9 mouse cellular contexts compared by ENCODE assay signal in genomic region chr9:13510621-13511369, GRCm38 (mm10).
DNase-seq lines count a peak whose midpoint lies in the region; ATAC-seq lines count a peak whose summit lies in the region.
"Had no signal": no experiment of that assay in that cellular context is flagged by ENCODE, and none has a peak within 500 bp of the region (broad histone marks: within the 10 kb centered on the region; RNA-seq: fewer than 3 reads in every experiment).

No protein-coding gene starts in this region.

- intact Hi-C loops in left cerebral cortex, postnatal 25 days (cut with DNase I), result no loop called here

- H3K27ac ChIP-seq in embryonic facial prominence, embryonic 14.5 days (replicated peaks; ENCODE audit: low read depth, low read length), result no peak overlapping the region
- no peak overlapping the region for H3K27ac ChIP-seq in embryonic facial prominence, embryonic 10.5 days (replicated peaks)
- no peak overlapping the region for H3K27ac ChIP-seq in midbrain, embryonic 15.5 days
- H3K27ac ChIP-seq in hindbrain, embryonic 16.5 days (ENCODE audit: low read depth, low read length), result no peak overlapping the region
- H3K27ac ChIP-seq: lung, embryonic 15.5 days had no signal

- H3K9me3 ChIP-seq in embryonic facial prominence, embryonic 14.5 days (ENCODE audit: control insufficient read depth, low read length), result no peaks in the 10 kb centered on the region
- no peaks in the 10 kb centered on the region for H3K9me3 ChIP-seq in embryonic facial prominence, embryonic 10.5 days
- no peaks in the 10 kb centered on the region for H3K9me3 ChIP-seq in midbrain, embryonic 15.5 days
- no peaks in the 10 kb centered on the region for H3K9me3 ChIP-seq in hindbrain, embryonic 16.5 days (ENCODE audit: control insufficient read depth, low read length)
- H3K9me3 ChIP-seq: lung, embryonic 15.5 days had no signal

- H3K36me3 ChIP-seq in embryonic facial prominence, embryonic 14.5 days (ENCODE audit: control insufficient read depth, insufficient read depth, low read length), result no peaks in the 10 kb centered on the region
- H3K36me3 ChIP-seq in embryonic facial prominence, embryonic 10.5 days (replicated peaks), result no peaks in the 10 kb centered on the region
- no peaks in the 10 kb centered on the region for H3K36me3 ChIP-seq in midbrain, embryonic 15.5 days (replicated peaks)
- H3K36me3 ChIP-seq in hindbrain, embryonic 16.5 days (ENCODE audit: control insufficient read depth, insufficient read depth, low read length), result no peaks in the 10 kb centered on the region
- H3K36me3 ChIP-seq: lung, embryonic 15.5 days had no signal

- WGBS in embryonic facial prominence, embryonic 14.5 days, result 54% methylated on average over 5 of the region's 5 CpGs
- 78% methylated on average over 5 of the region's 5 CpGs for WGBS in embryonic facial prominence, embryonic 10.5 days
- WGBS in midbrain, embryonic 15.5 days, result 75% methylated on average over 5 of the region's 5 CpGs
- WGBS in hindbrain, embryonic 16.5 days, result 71% methylated on average over 5 of the region's 5 CpGs

- no peak overlapping the region for H3K9ac ChIP-seq in embryonic facial prominence, embryonic 14.5 days (ENCODE audit: low read depth, low read length)
- no peak overlapping the region for H3K9ac ChIP-seq in midbrain, embryonic 15.5 days
- H3K9ac ChIP-seq in hindbrain, embryonic 16.5 days (ENCODE audit: low read depth, low read length), result no peak overlapping the region
- H3K9ac ChIP-seq: lung, embryonic 15.5 days had no signal

- H3K4me3 ChIP-seq in embryonic facial prominence, embryonic 14.5 days (ENCODE audit: low read depth, low read length), result no peak overlapping the region
- H3K4me3 ChIP-seq in embryonic facial prominence, embryonic 10.5 days, result no peak overlapping the region
- H3K4me3 ChIP-seq in midbrain, embryonic 15.5 days, result no peak overlapping the region
- H3K4me3 ChIP-seq in hindbrain, embryonic 16.5 days (ENCODE audit: low read length), result no peak overlapping the region
- H3K4me3 ChIP-seq: lung, embryonic 15.5 days had no signal

- ATAC-seq in embryonic facial prominence, embryonic 14.5 days (ENCODE audit: low read depth), result no peak
- ATAC-seq in erythroblast, adult 5-6 weeks (replicated peaks; ENCODE audit: low FRiP score, poor library complexity, severe bottlenecking), result no peak
- no peak for ATAC-seq in midbrain, embryonic 15.5 days (replicated peaks)
- no peak for ATAC-seq in hindbrain, embryonic 16.5 days

- no peak overlapping the region for H3K4me2 ChIP-seq in embryonic facial prominence, embryonic 14.5 days (ENCODE audit: low read depth, low read length)
- H3K4me2 ChIP-seq in midbrain, embryonic 15.5 days, result no peak overlapping the region
- H3K4me2 ChIP-seq in hindbrain, embryonic 16.5 days (ENCODE audit: low read length), result no peak overlapping the region
- H3K4me2 ChIP-seq: lung, embryonic 15.5 days had no signal

- no peaks in the 10 kb centered on the region for H3K27me3 ChIP-seq in embryonic facial prominence, embryonic 14.5 days (replicated peaks; ENCODE audit: control insufficient read depth, insufficient read depth, low read length)
- no peaks in the 10 kb centered on the region for H3K27me3 ChIP-seq in embryonic facial prominence, embryonic 10.5 days (replicated peaks; ENCODE audit: low read depth, poor library complexity, severe bottlenecking)
- H3K27me3 ChIP-seq in midbrain, embryonic 15.5 days (replicated peaks), result no peaks in the 10 kb centered on the region
- no peaks in the 10 kb centered on the region for H3K27me3 ChIP-seq in hindbrain, embryonic 16.5 days (replicated peaks; ENCODE audit: control insufficient read depth, insufficient read depth, low read length)
- H3K27me3 ChIP-seq: lung, embryonic 15.5 days had no signal

- H3K4me1 ChIP-seq in embryonic facial prominence, embryonic 14.5 days (ENCODE audit: control insufficient read depth, insufficient read depth, low read length), result 0 out of 2 replicates have a peak, but pooled peaks cover 4% of the 10 kb centered on the region
- peaks cover 8% of the 10 kb centered on the region for H3K4me1 ChIP-seq in embryonic facial prominence, embryonic 10.5 days
- H3K4me1 ChIP-seq in midbrain, embryonic 15.5 days, result 0 out of 2 replicates have a peak, but pooled peaks cover 2% of the 10 kb centered on the region
- H3K4me1 ChIP-seq in hindbrain, embryonic 16.5 days (ENCODE audit: control insufficient read depth, insufficient read depth, low read depth, low read length), result no peaks in the 10 kb centered on the region

- peak; percentile 41 for DNase-seq in embryonic facial prominence, embryonic 14.5 days (ENCODE audit: low spot score)
- DNase-seq in embryonic facial prominence, embryonic 10.5 days (ENCODE audit: low spot score), result no peak
- DNase-seq in A20 (ENCODE audit: low read depth, low spot score), result peak; percentile 25
- peak; percentile 78 for DNase-seq in heart, adult 8-10 months (ENCODE audit: low spot score)
- DNase-seq in left cerebral cortex, postnatal 25 days (ENCODE audit: low spot score in 2 of 2), result peak; percentile 49 to 52
